Mouse (Mus musculus) brown adipose tissue, adult 24 weeks (tissue): ENCODE measurements around the gene Ly6g6f. TPM values are rescaled to one million over a fixed set of nuclear protein-coding genes. Genes with fewer than 3 reads are reported as not detected.
"Not testable (repeated sequence)": the region's sequence is repeated elsewhere in the genome, so short reads cannot be mapped to it uniquely, and the experiment has no call there.

Experiments
- H3K27ac ChIP-seq: fragments of 200-500 bp; replicated peaks from 2 replicates; pipeline ENCODE4 v1.5.1; 2012; ENCODE audit warnings: low read depth, mild to moderate bottlenecking, low read length
- H3K4me1 ChIP-seq: fragments of 200-500 bp; 2 replicates; pipeline ENCODE4 v1.6.1; 2012; ENCODE audit warnings: low read length, mixed read lengths; ENCODE audit not compliant: control insufficient read depth, insufficient read depth, insufficient read length
- H3K4me3 ChIP-seq: fragments of 200-500 bp; 2 replicates; pipeline ENCODE4 v1.5.1; 2012; ENCODE audit warnings: low read depth, mild to moderate bottlenecking, low read length, moderate library complexity; ENCODE audit not compliant: insufficient read depth
- polyA plus RNA-seq: library from polyadenylated mRNA; stranded (reverse); fragments of >200 nt; gene quantifications from 2 replicates; pipeline ENCODE4 v1.2.4, GENCODE M21; 2012; ENCODE audit not compliant: missing spikeins, insufficient read depth, insufficient read length

Gene Ly6g6f
- not detected in 2 replicates for polyA plus RNA-seq

- Histone ChIP-seq H3K4me3 (no peak within 1 kb of the TSS), H3K27ac (no peak within 1 kb of the TSS), H3K4me1 (no peaks in the 10 kb centered on the region; the same call in 1 of the 2 replicates)
These were observed at the start of gene Ly6g6f for GRCm38 (mm10) chr17:35085208-35085865. TSS of gene Ly6g6f (minus strand) at chr17:35085610.

GRCm38 (mm10) chr17:35134801-35135590 lies 49.6 kb upstream of the Ly6g6f start, which contains the start of gene Bag6:
TSS of gene Bag6 (plus strand) at chr17:35135178.
- peak within 1 kb of the TSS; percentile 96 for H3K27ac ChIP-seq
- no peaks in the 10 kb centered on the region; the same call in 1 of the 2 replicates for H3K4me1 ChIP-seq
- peak within 1 kb of the TSS; percentile 72 for H3K4me3 ChIP-seq

GRCm38 (mm10) chr17:35133517-35133916 lies 48.1 kb upstream of the Ly6g6f start:
- no peaks in the 10 kb centered on the region; the same call in 1 of the 2 replicates for H3K4me1 ChIP-seq

GRCm38 (mm10) chr17:35132174-35132560 lies 46.8 kb upstream of the Ly6g6f start:
- Histone ChIP-seq H3K4me3 (no peak overlapping the region), H3K4me1 (peaks cover 4% of the 10 kb centered on the region; the same call in 1 of the 2 replicates), H3K27ac (no peak overlapping the region)

More at GRCm38 (mm10) chr17:35133517-35133916, 48.1 kb upstream of the Ly6g6f start:
- Histone ChIP-seq H3K4me3 (no peak overlapping the region), H3K27ac (no peak overlapping the region)

DNA sequence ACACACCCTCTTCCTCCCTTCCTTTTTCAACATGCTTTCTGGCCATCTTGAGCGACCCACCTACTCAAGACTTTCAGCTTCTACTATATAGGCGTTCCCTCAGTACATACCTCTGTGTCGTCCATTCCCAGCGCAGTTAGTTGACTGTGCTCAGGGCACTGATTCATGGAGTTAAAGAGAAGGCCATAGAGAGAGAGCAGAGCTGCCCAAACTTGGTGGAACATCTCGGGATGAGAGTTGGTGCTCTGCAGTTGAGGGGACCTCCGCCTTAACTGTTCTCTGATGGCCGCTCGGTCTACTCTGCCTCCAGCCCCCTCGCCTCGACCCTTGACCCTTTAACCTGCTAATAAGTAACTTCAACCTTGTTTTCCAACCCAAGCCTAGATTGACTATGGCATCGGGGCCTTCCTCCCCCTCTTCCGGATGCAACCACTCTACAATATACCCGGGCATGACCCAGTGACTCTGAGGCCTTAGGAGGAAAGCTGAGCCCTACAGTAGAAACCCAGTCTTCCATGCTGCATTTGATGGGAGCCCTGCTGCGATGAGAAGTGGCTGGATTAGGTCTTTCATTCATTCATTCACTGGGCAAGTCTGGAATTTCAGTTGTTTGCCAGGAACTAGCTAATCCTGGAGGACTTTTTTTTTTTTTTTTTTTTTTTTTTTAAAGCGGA lies 46.2 kb upstream of the Ly6g6f start, which contains the start of gene Apom:
Gene Apom (minus strand): TSS at position 551 of the 674 bp plus-strand sequence.
- H3K4me3 ChIP-seq, result no peak within 1 kb of the TSS
- peaks cover 7% of the 10 kb centered on the region for H3K4me1 ChIP-seq
- no peak within 1 kb of the TSS for H3K27ac ChIP-seq

- Histone ChIP-seq H3K4me3 (no peak overlapping the region), H3K27ac (no peak overlapping the region), H3K4me1 (peaks cover 7% of the 10 kb centered on the region)
These were observed 45.6 kb upstream of the Ly6g6f start for GRCm38 (mm10) chr17:35131038-35131437.

GRCm38 (mm10) chr17:35128996-35129395 lies 43.6 kb upstream of the Ly6g6f start:
- Histone ChIP-seq H3K27ac (no peak overlapping the region), H3K4me1 (peaks cover 7% of the 10 kb centered on the region), H3K4me3 (no peak overlapping the region)

GRCm38 (mm10) chr17:35127017-35127416 lies 41.6 kb upstream of the Ly6g6f start:
- H3K4me3 ChIP-seq, result peak overlapping the region; percentile 86
- peak overlapping the region; percentile 90 for H3K27ac ChIP-seq
- peaks cover 7% of the 10 kb centered on the region for H3K4me1 ChIP-seq

GRCm38 (mm10) chr17:35126206-35126611 lies 40.8 kb upstream of the Ly6g6f start, which contains the start of gene D17H6S53E:
TSS of gene D17H6S53E (plus strand) at chr17:35126373.
- Histone ChIP-seq H3K4me3 (peak within 1 kb of the TSS; percentile 86), H3K27ac (peak within 1 kb of the TSS; percentile 90), H3K4me1 (peaks cover 7% of the 10 kb centered on the region)

DNA sequence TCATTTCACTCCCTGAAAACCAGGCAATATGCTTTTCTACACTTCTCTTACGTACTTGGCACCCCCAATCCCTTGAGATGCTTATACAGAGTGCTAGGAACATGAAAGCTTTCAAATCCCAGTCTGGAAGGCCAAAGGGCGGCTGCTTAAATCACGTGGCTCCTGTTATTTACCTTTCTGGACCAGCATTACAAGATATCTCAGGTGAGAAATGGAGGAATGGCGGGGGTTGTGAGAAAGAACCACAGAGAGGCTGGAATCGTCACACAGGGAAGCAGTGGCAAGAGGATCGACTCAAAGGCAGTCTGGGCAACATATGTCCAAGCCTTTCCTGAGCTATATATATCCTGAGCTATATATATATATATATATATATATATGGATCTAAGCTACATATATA lies 40.2 kb upstream of the Ly6g6f start:
- Histone ChIP-seq H3K4me3 (peak overlapping the region; percentile 86; the same call in 1 of the 2 replicates), H3K27ac (peak overlapping the region; percentile 90; the same call in 1 of the 2 replicates), H3K4me1 (peaks cover 7% of the 10 kb centered on the region)

- Histone ChIP-seq H3K4me3 (no peak overlapping the region), H3K27ac (no peak overlapping the region), H3K4me1 (peaks cover 9% of the 10 kb centered on the region)
These were observed 39.7 kb upstream of the Ly6g6f start for GRCm38 (mm10) chr17:35125081-35125480.

DNA sequence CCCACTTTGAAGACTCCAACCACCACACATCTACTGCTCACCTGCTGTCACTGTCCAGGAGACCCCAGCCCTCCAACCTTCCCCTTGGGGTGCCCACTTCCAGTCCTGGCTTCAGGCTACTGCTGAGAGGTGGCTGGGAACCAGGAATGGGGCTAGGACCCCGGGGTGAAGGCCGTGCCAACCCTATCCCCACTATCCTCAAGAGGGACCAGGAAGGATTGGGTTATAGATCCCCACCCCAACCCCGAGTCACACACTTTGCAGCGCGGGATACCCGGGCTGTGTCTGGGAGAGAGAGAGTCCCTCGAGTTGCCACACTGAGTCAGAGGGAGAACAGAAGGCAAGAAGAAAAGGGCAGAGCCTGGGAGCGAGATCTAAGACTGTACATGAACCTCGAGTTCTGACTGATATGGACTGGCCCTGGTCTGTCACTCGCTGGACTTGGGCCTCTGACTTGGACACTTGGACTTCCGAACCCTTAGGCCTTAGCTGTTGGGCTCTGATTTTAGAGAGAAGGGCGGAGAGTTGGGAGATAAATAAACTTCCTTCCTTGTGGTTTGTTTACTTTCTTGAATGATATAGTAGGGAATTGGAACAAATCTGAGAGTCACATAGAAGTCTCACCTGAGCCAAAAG lies 39.0 kb upstream of the Ly6g6f start:
- not testable (repeated sequence) for H3K4me3 ChIP-seq, H3K27ac ChIP-seq, H3K4me1 ChIP-seq

GRCm38 (mm10) chr17:35123287-35123686 lies 37.9 kb upstream of the Ly6g6f start:
- not testable (repeated sequence) for H3K27ac ChIP-seq, H3K4me3 ChIP-seq, H3K4me1 ChIP-seq

DNA sequence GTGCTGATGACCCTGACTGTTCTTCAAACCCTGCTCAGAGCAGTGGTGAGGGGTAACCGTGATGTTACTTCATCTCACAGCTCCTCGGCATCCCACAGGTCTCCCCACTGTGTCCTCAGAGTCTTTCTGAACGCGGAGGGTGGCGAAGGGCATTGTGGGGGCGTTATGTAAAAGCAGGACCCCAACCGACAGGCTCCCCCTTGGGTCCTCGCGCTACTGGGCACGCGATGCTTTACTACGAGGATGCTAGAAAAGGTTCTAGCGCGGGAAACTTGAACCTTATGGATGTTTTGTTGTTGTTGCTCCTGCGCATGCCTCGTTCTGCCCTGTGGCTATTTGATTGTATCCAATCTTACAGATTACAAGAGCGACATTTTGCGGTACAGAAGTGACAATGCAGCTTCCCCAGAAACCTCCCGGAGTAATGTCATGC lies 36.5 kb upstream of the Ly6g6f start, which contains the start of gene Csnk2b:
Gene Csnk2b (minus strand): TSS at position 183 of the 433 bp plus-strand sequence.
- Histone ChIP-seq H3K4me1 (peaks cover 3% of the 10 kb centered on the region), H3K27ac (peak within 1 kb of the TSS; percentile 67), H3K4me3 (peak within 1 kb of the TSS; percentile 92)
